Mouse (Mus musculus): ENCODE results near the gene Rhbdd3. TPM values are rescaled to one million over a fixed set of nuclear protein-coding genes. Genes with fewer than 3 reads are reported as not detected.
"Not testable (repeated sequence)": the region's sequence is repeated elsewhere in the genome, so short reads cannot be mapped to it uniquely, and the experiment has no call there.

Gene Rhbdd3
- polyA plus RNA-seq, 1 experiment = 19.5 TPM

DNA sequence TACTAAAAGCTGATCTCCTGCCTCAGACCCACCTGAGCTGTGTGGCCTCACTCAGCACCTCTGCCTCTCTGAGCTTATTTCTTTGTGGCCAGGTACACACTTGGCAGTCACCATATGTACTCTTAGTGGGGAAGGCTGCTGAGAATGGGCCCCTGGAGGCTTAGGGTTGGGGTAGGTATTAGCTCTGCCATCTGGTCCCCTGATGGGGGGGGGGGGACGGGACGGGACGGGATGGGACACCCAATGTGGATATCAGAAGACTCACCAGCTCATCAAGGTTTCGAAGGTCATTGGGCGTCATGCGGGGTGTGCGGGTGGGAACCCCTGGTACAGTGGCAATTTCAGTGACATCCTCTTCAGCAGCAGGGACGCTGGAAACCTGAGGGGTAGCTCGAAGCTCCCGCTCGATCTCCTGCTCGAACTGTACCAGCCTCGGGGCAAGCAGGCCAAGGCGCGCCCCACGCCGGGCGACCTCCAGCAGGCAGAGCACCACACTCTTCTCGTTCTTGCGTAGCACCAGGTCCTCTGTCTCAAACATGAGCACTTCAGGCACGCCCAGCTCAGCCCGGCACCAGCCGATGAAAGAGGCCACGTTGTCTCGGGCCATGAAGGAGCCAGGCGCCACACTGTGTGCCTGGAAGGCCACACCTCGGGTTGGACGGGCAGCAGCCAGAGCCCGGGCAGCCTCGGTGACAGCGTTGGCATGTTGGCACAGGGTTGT, 35.0 kb upstream of the Rhbdd3 start:
- peaks cover 2% of the 10 kb centered on the region; the same call in 1 of the 2 replicates for H3K4me1 ChIP-seq (ENCODE audit: control insufficient read depth, insufficient read depth, low read length)
- TF ChIP-seq POLR2A (IDR thresholded peaks at IDR 0.05; ENCODE audit: low read depth, low read length) (no peak), CTCF (IDR thresholded peaks at IDR 0.05; ENCODE audit: borderline replicate concordance, insufficient read depth, low read length) (no peak)
- H3K4me3 ChIP-seq (ENCODE audit: insufficient read depth, low read length) = peak overlapping the region; percentile 73
- H3K27ac ChIP-seq (ENCODE audit: insufficient read depth, low read length) = no peak overlapping the region

DNA sequence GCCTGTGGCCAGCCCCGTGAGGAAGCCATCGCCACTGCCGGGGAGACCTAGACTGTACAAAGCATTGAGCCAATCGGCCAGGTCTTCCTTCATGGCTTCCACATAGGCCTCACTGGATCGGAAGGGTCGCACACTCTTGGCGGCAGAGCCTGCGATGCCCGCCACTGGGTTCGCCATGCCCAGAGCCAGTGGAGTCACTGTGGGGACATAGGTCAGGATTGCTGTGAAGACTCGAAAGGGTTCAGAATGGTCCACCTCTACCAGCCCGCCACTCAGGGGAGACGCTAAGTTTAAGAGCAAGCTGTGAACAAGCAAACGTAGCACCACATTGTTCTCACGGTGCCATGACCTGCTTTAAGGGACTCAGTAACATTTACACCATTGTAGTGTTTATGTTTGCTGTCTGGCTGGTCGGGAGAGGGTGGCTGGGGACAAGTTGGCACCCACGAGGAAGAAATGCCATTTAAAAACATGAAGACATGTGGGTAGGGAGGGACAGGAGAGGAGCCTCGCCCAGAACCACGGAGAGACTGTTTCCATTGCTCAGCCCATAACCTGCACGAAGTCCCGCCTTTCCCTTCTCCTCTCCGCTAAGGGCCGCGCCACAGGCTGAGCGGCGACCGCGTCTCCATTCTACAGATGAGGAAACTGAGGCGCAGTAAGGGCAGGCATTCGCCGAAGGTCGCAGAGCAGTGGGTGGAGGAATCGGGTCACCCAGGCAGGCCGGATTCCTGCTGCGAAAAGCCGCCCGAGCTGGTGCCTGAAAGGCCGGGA, 34.3 kb upstream of the Rhbdd3 start:
- peaks cover 2% of the 10 kb centered on the region; the same call in 1 of the 2 replicates for H3K4me1 ChIP-seq (ENCODE audit: control insufficient read depth, insufficient read depth, low read length)
- peak overlapping the region; percentile 73 for H3K4me3 ChIP-seq (ENCODE audit: insufficient read depth, low read length)
- no peak for TF ChIP-seq POLR2A (IDR thresholded peaks at IDR 0.05; ENCODE audit: low read depth, low read length)
- no peak for TF ChIP-seq CTCF (IDR thresholded peaks at IDR 0.05; ENCODE audit: borderline replicate concordance, insufficient read depth, low read length)
- H3K27ac ChIP-seq (ENCODE audit: insufficient read depth, low read length) = no peak overlapping the region

DNA sequence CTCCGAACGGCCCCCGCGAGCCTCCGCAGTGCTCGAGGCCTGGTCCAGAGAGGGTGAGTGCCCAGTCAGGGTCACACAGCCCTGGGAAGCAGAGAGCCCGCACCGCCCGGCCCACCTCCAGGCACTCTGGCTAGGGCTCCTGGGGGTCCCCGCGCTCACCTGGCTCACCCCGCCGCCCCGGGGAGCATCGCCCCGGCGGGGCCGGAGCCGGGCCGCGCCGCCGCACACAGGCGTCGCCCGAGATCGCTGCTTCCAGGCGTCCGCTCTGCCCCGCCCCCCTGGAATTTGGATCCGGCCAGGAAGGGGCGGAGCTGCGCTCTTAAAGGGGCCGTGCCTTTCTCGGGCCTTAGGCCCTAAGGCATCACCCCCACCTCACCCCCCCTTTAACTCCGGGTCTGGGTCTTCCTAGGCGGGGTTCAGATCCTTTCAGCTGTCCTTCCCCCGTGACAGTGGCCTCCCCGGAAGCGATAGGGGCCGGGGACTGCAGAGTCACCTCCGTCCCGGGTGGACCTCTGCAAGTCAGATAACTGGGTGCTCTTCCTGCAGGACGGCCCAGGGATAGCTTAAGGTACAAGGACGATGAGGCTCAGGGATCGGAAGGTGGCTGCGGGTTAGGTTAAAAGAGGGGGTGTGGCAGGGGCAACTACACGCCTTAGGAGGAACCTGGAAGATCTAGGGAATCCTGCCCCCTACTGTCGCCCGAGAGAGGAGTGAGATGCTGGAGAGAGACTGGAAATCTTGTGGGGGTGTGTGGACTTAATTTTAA, 33.5 kb upstream of the Rhbdd3 start, which contains the start of gene Gas2l1:
TSS of gene Gas2l1 (minus strand) at position 272 of the 766 bp plus-strand sequence.
- Histone ChIP-seq H3K4me3 (ENCODE audit: insufficient read depth, low read length) (peak within 1 kb of the TSS; percentile 73), H3K4me1 (ENCODE audit: control insufficient read depth, insufficient read depth, low read length) (peaks cover 2% of the 10 kb centered on the region; the same call in 1 of the 2 replicates), H3K27ac (ENCODE audit: insufficient read depth, low read length) (peak within 1 kb of the TSS; percentile 55)
- TF ChIP-seq CTCF (IDR thresholded peaks at IDR 0.05; ENCODE audit: borderline replicate concordance, insufficient read depth, low read length) (peak; percentile 29; the same call in 1 of the 2 replicates), POLR2A (IDR thresholded peaks at IDR 0.05; ENCODE audit: low read depth, low read length) (peak; percentile 46)

DNA sequence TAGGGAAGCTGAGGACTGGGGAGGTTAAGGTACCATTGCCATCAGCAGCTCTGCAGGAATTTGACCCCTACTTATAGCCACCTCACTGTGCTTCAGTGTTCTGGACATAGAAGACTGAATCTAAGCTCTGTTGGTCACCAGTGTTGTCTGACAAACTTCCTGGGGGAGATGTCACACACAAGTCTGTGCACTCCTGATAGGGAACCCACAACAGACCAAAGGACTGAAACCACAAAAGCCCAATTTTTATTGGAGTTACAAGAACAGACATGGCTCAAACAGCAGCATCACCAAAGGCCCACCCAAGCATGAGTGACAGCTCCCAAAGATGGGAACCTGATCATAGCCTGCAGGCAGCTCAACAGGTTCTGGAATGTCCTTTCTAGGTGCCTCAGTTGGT, 31.7 kb upstream of the Rhbdd3 start:
- no peak overlapping the region for H3K27ac ChIP-seq (ENCODE audit: insufficient read depth, low read length)
- H3K4me3 ChIP-seq (ENCODE audit: insufficient read depth, low read length) = no peak overlapping the region
- no peak for TF ChIP-seq POLR2A (IDR thresholded peaks at IDR 0.05; ENCODE audit: low read depth, low read length)
- no peak for TF ChIP-seq CTCF (IDR thresholded peaks at IDR 0.05; ENCODE audit: borderline replicate concordance, insufficient read depth, low read length)
- H3K4me1 ChIP-seq (ENCODE audit: control insufficient read depth, insufficient read depth, low read length) = peaks cover 2% of the 10 kb centered on the region; the same call in 1 of the 2 replicates

DNA sequence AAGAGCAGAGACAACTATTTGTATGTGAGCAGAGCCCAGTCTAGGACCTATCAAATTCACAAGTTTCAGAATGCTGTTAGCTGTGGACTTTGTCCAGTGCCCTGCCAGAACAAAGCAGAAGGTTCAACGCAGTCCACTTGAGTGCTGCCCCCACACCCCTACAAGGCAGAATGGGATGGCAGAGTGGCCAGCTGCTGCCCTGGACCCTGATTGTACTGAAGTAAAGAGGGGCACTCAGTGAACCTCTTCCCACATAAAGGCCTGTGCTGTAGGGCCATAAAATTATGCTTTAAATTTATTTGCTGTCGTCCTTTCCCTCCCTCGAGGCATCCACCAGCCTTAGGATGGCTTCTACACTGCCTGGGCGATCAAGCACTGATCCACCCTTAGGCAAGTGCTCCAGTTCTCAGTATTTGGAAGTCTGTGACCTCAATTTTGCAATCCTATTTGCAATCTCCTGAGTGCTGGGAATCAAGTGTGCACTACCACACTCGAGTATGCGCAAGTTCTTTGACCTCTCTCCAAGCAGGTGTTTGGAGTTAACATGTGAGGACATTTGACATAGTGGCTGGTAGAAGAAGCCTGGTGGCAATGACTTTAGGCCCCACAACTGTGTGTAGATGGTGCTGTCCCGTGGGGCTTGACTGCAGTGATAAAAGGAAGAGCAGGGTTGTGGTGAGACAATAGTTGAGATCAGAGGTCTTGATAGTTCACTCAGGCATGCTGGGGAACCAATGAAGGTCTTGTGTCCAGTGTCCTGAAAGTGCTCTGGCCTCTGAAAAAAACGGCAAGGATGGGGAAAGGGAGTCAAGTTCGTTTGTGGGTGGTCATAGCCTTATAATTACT, 30.4 kb upstream of the Rhbdd3 start:
- TF ChIP-seq POLR2A (IDR thresholded peaks at IDR 0.05; ENCODE audit: low read depth, low read length) (no peak), CTCF (IDR thresholded peaks at IDR 0.05; ENCODE audit: borderline replicate concordance, insufficient read depth, low read length) (no peak)
- no peak overlapping the region for H3K4me3 ChIP-seq (ENCODE audit: insufficient read depth, low read length)
- no peak overlapping the region for H3K27ac ChIP-seq (ENCODE audit: insufficient read depth, low read length)
- H3K4me1 ChIP-seq (ENCODE audit: control insufficient read depth, insufficient read depth, low read length) = no peaks in the 10 kb centered on the region

DNA sequence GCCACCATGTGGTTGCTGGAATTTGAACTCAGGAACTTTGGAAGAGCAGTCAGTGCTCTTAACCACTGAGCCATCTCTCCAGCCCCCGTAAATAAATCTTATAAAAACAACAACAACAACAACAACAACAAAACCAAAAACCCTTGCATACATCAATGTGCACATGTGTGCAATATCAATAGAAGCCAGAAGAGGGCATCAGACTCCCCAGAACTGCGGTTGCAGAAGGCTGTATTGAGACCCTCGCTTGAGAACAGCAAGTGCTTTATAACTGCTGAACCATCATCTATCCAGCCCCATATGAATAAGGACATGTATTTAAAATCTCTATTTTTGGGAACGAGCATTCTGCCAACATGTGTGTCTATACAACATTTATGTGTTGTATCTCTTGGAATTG, 23.8 kb upstream of the Rhbdd3 start:
- no peak overlapping the region for H3K27ac ChIP-seq (ENCODE audit: insufficient read depth, low read length)
- TF ChIP-seq POLR2A (IDR thresholded peaks at IDR 0.05; ENCODE audit: low read depth, low read length) (no peak), CTCF (IDR thresholded peaks at IDR 0.05; ENCODE audit: borderline replicate concordance, insufficient read depth, low read length) (no peak)
- no peak overlapping the region for H3K4me3 ChIP-seq (ENCODE audit: insufficient read depth, low read length)
- H3K4me1 ChIP-seq (ENCODE audit: control insufficient read depth, insufficient read depth, low read length) = no peaks in the 10 kb centered on the region

DNA sequence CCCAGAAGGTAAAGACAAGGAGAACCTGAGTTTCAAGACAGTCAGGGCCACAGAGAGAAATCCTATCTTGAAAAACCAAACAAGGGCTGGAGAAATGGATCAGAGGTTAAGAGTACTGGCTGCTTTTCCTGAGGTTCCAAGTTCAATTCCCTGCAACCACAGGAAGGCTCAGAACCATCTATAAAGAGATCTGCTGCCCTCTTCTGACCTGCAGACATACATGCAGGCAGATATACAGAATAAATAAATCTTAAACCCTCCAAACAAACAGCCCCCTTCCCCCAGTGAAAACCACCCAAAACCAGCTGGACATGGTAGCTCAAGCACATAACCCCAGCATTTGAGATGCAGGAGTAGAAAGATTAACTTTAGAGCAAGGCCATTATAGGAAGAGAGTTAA, 23.0 kb upstream of the Rhbdd3 start:
- Histone ChIP-seq H3K4me3 (ENCODE audit: insufficient read depth, low read length) (no peak overlapping the region), H3K4me1 (ENCODE audit: control insufficient read depth, insufficient read depth, low read length) (no peaks in the 10 kb centered on the region), H3K27ac (ENCODE audit: insufficient read depth, low read length) (no peak overlapping the region)
- no peak for TF ChIP-seq CTCF (IDR thresholded peaks at IDR 0.05; ENCODE audit: borderline replicate concordance, insufficient read depth, low read length)
- no peak for TF ChIP-seq POLR2A (IDR thresholded peaks at IDR 0.05; ENCODE audit: low read depth, low read length)

DNA sequence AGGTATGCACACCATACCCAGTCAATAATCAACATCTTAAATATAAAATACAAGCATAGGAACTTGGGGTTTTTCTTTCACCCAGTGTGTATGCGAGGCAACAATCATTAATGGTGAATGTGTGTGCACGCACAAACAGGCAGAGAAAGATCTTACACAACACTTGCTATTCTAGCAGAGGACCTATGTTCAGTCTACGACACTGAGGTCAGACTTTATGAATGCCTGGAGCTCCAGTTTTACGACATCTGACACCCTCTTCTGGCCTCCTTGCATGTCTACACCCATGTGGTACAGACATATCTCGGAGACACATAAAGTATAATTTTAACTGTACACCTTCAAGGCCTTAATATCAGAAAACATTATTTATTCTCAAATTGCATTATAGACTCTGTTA, 21.9 kb upstream of the Rhbdd3 start:
- H3K4me3 ChIP-seq (ENCODE audit: insufficient read depth, low read length); H3K4me1 ChIP-seq (ENCODE audit: control insufficient read depth, insufficient read depth, low read length); H3K27ac ChIP-seq (ENCODE audit: insufficient read depth, low read length): not testable (repeated sequence)

DNA sequence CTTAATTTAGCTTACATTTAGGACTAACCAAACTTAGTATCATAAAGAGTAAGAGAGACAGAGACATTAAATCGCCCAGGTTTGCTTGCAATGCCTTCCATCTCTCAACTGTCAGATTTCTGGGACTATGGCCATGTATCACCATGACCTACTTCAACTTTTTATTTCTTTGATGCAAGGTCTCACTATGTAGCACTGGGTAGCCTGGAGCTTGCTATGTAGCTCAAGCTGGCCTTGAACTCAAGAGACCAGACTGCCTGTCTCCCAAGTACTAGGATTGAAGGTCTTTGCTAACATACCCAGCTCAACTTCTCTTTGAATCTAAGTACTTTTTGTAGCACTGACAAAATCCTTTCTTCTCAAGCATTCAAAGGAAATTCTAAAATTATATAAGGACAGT, 9.6 kb upstream of the Rhbdd3 start:
- Histone ChIP-seq H3K4me3 (ENCODE audit: insufficient read depth, low read length) (no peak overlapping the region), H3K4me1 (ENCODE audit: control insufficient read depth, insufficient read depth, low read length) (no peaks in the 10 kb centered on the region), H3K27ac (ENCODE audit: insufficient read depth, low read length) (no peak overlapping the region)
- TF ChIP-seq POLR2A (IDR thresholded peaks at IDR 0.05; ENCODE audit: low read depth, low read length) = no peak

All from embryonic fibroblast, embryonic 13.5 days (primary cell).